Mouse (Mus musculus): ENCODE measurements around the gene H1fnt.

DNA sequence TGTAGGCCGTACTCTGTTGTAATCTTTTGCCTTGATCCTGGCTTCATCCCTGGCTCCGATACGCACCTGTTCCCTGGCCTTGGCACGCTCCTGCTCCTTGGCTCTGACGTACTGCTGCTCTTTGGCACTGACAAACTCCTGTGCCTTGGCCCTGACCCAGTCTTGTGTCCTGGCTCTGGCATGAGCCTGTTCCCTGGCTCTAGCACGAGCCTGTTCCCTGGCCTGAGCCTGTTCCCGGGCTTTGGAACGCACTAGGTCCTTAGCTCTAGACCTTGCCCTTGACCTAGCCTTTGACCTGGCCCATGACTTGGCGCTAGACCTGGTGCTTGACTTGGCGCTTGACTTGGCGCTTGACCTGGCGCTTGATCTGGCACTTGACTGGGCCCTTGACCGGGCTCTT, 822 bp downstream of the H1fnt start:
- TF ChIP-seq MAFK (IDR thresholded peaks at IDR 0.05; ENCODE audit: insufficient read depth, low read depth, low read length) (no peak), ZNF384 (IDR thresholded peaks at IDR 0.05; ENCODE audit: low read depth, low read length) (no peak), ZC3H11A (IDR thresholded peaks at IDR 0.05; ENCODE audit: borderline replicate concordance, low read depth, low read length) (no peak), HCFC1 (IDR thresholded peaks at IDR 0.05; ENCODE audit: borderline replicate concordance, insufficient read depth, low read length) (no peak)

Data from ES-E14 (cell line).